Mouse (Mus musculus): ENCODE data around the gene Crygd. TPM values are rescaled to one million over a fixed set of nuclear protein-coding genes. Genes with fewer than 3 reads are reported as not detected.

Crygd gene
- polyA plus RNA-seq, 1 experiment: not detected

DNA sequence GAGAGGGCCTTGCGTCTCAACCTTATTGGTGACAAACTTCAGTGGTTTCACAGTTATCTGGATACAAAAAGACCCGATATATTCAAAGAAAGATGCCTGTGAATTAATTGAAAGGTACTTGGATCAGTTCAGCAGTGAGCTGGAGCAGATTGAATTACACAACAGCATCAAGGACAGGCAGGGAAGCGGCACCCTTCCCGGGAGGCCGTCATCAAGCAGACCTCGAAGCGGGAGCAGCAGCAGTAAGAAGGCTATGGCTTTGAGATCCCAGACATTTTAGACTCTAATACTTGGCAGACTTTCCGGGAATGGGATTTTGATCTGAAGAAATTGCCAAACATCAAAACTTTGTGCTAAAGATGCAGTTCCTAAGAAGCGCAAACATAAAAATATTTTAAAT, 35.0 kb downstream of the Crygd start:
- 75% methylated on average over 9 of the region's 9 CpGs for WGBS
- Histone ChIP-seq H3K4me3 (ENCODE audit: insufficient read depth, low read depth, low read length) (no peak overlapping the region), H3K27ac (ENCODE audit: insufficient read depth, low read depth, low read length) (no peak overlapping the region), H3K4me1 (ENCODE audit: control insufficient read depth, insufficient read depth, low read length) (no peaks in the 10 kb centered on the region)
- TF ChIP-seq CTCF (IDR thresholded peaks at IDR 0.05; ENCODE audit: insufficient read depth, low read depth, low read length) (no peak), POLR2A (IDR thresholded peaks at IDR 0.05; ENCODE audit: insufficient read depth, low read depth, low read length) (no peak)

DNA sequence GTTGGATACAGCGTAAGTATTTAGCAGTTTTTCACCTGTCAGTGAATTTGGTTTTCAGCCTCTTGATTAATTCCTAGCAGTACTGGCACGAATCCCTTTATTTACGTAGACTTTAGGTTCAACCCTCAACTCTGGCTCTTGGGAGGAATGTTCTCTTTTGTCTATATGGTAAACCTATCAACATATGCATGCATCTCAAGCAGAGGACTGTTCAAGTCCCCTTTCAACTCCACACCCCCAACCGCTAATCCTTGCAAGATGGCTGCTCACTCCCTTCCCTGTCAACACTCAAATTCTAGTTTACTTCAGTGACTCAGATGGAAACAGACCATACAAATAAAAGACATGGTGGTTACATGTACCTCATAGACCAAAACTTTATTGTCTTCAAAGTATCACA, 50.5 kb downstream of the Crygd start:
- WGBS: 89% methylated on average over 4 of the region's 4 CpGs
- TF ChIP-seq POLR2A (IDR thresholded peaks at IDR 0.05; ENCODE audit: insufficient read depth, low read depth, low read length) (no peak), CTCF (IDR thresholded peaks at IDR 0.05; ENCODE audit: insufficient read depth, low read depth, low read length) (no peak)

More for the DNA sequence above, 50.5 kb downstream of the Crygd start:
- no peak overlapping the region for H3K27ac ChIP-seq (ENCODE audit: insufficient read depth, low read depth, low read length)
- no peaks in the 10 kb centered on the region for H3K4me1 ChIP-seq (ENCODE audit: control insufficient read depth, insufficient read depth, low read length)
- no peak overlapping the region for H3K4me3 ChIP-seq (ENCODE audit: insufficient read depth, low read depth, low read length)

Other genes with a start within 250 kb of the Crygd start
- gene Plekhm3, start 106.6 kb downstream of the Crygd start, polyA plus RNA-seq (2012; ENCODE audit: insufficient read depth, insufficient read length, low replicate concordance, missing spikeins): not detected in 2 replicates
- gene Akr1cl, start 30.7 kb downstream of the Crygd start, polyA plus RNA-seq (2012; ENCODE audit: insufficient read depth, insufficient read length, low replicate concordance, missing spikeins): not detected in 2 replicates
- gene Cryge, start 12.3 kb downstream of the Crygd start, polyA plus RNA-seq (2012; ENCODE audit: insufficient read depth, insufficient read length, low replicate concordance, missing spikeins): not detected in 2 replicates
- not detected in 2 replicates for gene Crygc, start 10.2 kb upstream of the Crygd start, polyA plus RNA-seq (2012; ENCODE audit: insufficient read depth, insufficient read length, low replicate concordance, missing spikeins)
- not detected in 2 replicates for gene Crygb, start 18.8 kb upstream of the Crygd start, polyA plus RNA-seq (2012; ENCODE audit: insufficient read depth, insufficient read length, low replicate concordance, missing spikeins)
- not detected in 2 replicates for gene Cryga, start 39.9 kb upstream of the Crygd start, polyA plus RNA-seq (2012; ENCODE audit: insufficient read depth, insufficient read length, low replicate concordance, missing spikeins)
- gene Gm28845, start 56.1 kb upstream of the Crygd start, polyA plus RNA-seq (2012; ENCODE audit: insufficient read depth, insufficient read length, low replicate concordance, missing spikeins): not detected in 2 replicates
- not detected in 2 replicates for gene D630023F18Rik, start 59.8 kb upstream of the Crygd start, polyA plus RNA-seq (2012; ENCODE audit: insufficient read depth, insufficient read length, low replicate concordance, missing spikeins)
- not detected in 2 replicates for gene Idh1, start 123.0 kb upstream of the Crygd start, polyA plus RNA-seq (2012; ENCODE audit: insufficient read depth, insufficient read length, low replicate concordance, missing spikeins)
- not detected in 2 replicates for gene Pikfyve, start 123.2 kb upstream of the Crygd start, polyA plus RNA-seq (2012; ENCODE audit: insufficient read depth, insufficient read length, low replicate concordance, missing spikeins)
- gene Pth2r, start 218.6 kb upstream of the Crygd start, polyA plus RNA-seq (2012; ENCODE audit: insufficient read depth, insufficient read length, low replicate concordance, missing spikeins): not detected in 2 replicates

Measured in olfactory bulb, adult 2 months (tissue).